Mouse (Mus musculus): ENCODE results near the gene Hoxa11.

- no peak; the same call in 1 of the 2 replicates for TF ChIP-seq EP300 (IDR thresholded peaks at IDR 0.05; ENCODE audit: insufficient read depth, low read depth, low read length)
- peak; percentile 82 for TF ChIP-seq CTCF (IDR thresholded peaks at IDR 0.05; ENCODE audit: low read depth, low read length)
- no peak for TF ChIP-seq POLR2A (IDR thresholded peaks at IDR 0.05; ENCODE audit: insufficient read depth, low read length)
Observed at GRCm38 (mm10) chr6:52204050-52204752, 41.4 kb downstream of the Hoxa11 start, which contains the start of gene Hoxa5.

Measured in ES-Bruce4 (cell line).